Mouse (Mus musculus) layer of hippocampus, adult 2 months (tissue): ENCODE data around the gene B3gnt3. TPM values are rescaled to one million over a fixed set of nuclear protein-coding genes. Genes with fewer than 3 reads are reported as not detected.
"Not testable (repeated sequence)": the region's sequence is repeated elsewhere in the genome, so short reads cannot be mapped to it uniquely, and the experiment has no call there.

Experiments
- DNase-seq, 2 experiments: peaks; one replicate each; pipeline ENCODE4 v3.0.0; 2022; ENCODE audit warnings: low spot score in 2 of 2
- H3K27ac ChIP-seq: fragments of 200-600 bp; 2 replicates; pipeline ENCODE4 v1.8.1; 2022
- H3K4me3 ChIP-seq: fragments of 200-600 bp; 2 replicates; pipeline ENCODE4 v1.8.1; 2022; ENCODE audit warnings: mild to moderate bottlenecking
- CTCF ChIP-seq: fragments of 200-600 bp; conservative IDR thresholded peaks from 2 replicates; pipeline ENCODE4 v1.8.1; 2022; ENCODE audit warnings: antibody characterized with exemption, mild to moderate bottlenecking, moderate library complexity
- total RNA-seq, 2 experiments: library from RNA; stranded (reverse); gene quantifications; 2 replicates each; pipeline ENCODE4 v1.2.3; 2021

Gene B3gnt3
- total RNA-seq, 2 experiments from 2014 or later = 0.72 to 0.81 TPM

GRCm38 (mm10) chr8:71702923-71703322 lies 1.3 kb upstream of the B3gnt3 start:
- Histone ChIP-seq H3K27ac (no peak overlapping the region), H3K4me3 (no peak overlapping the region)
- TF ChIP-seq CTCF = no peak
- no peak for DNase-seq

- peak; percentile 56 for TF ChIP-seq CTCF
- no peak overlapping the region for H3K27ac ChIP-seq
- no peak overlapping the region for H3K4me3 ChIP-seq
- no peak for DNase-seq
Measured at GRCm38 (mm10) chr8:71702087-71702432, 471 bp upstream of the B3gnt3 start.

- TF ChIP-seq CTCF = no peak
- DNase-seq = no peak
- H3K4me3 ChIP-seq = peak overlapping the region; percentile 44
- H3K27ac ChIP-seq = no peak overlapping the region
Measured at GRCm38 (mm10) chr8:71700493-71701269, 908 bp downstream of the B3gnt3 start.

- H3K4me3 ChIP-seq, H3K27ac ChIP-seq, DNase-seq: not testable (repeated sequence)
- peak; percentile 65 for TF ChIP-seq CTCF
Measured at GRCm38 (mm10) chr8:71695456-71695855, 6.1 kb downstream of the B3gnt3 start.

GRCm38 (mm10) chr8:71693166-71694041 lies 8.2 kb downstream of the B3gnt3 start:
- Histone ChIP-seq H3K4me3 (peak overlapping the region; percentile 40), H3K27ac (no peak overlapping the region)
- no peak for DNase-seq
- no peak for TF ChIP-seq CTCF

GRCm38 (mm10) chr8:71692509-71692908 lies 9.1 kb downstream of the B3gnt3 start:
- no peak for DNase-seq
- peak overlapping the region; percentile 40; the same call in 1 of the 2 replicates for H3K4me3 ChIP-seq
- no peak overlapping the region for H3K27ac ChIP-seq
- TF ChIP-seq CTCF = no peak

GRCm38 (mm10) chr8:71689028-71689427 lies 12.6 kb downstream of the B3gnt3 start, which contains the start of gene Insl3:
Insl3 (plus strand) TSS chr8:71689214.
- Histone ChIP-seq H3K27ac (no peak within 1 kb of the TSS), H3K4me3 (no peak within 1 kb of the TSS)
- TF ChIP-seq CTCF = no peak
- DNase-seq = no peak

- Histone ChIP-seq H3K27ac (no peak overlapping the region), H3K4me3 (no peak overlapping the region)
- DNase-seq = no peak
- TF ChIP-seq CTCF = no peak
Measured at GRCm38 (mm10) chr8:71687616-71688015, 14.0 kb downstream of the B3gnt3 start.

- no peak for DNase-seq
- TF ChIP-seq CTCF = no peak
- Histone ChIP-seq H3K4me3 (peak overlapping the region; percentile 37; the same call in 1 of the 2 replicates), H3K27ac (no peak overlapping the region)
Measured at GRCm38 (mm10) chr8:71686143-71686734, 15.3 kb downstream of the B3gnt3 start.

- TF ChIP-seq CTCF = peak; percentile 50
- DNase-seq = no peak
- H3K4me3 ChIP-seq = peak overlapping the region; percentile 37
Measured at GRCm38 (mm10) chr8:71685573-71685972, 16.0 kb downstream of the B3gnt3 start.

GRCm38 (mm10) chr8:71684701-71685100 lies 16.9 kb downstream of the B3gnt3 start:
- Histone ChIP-seq H3K27ac (no peak overlapping the region), H3K4me3 (no peak overlapping the region)
- TF ChIP-seq CTCF = no peak
- DNase-seq = no peak

More at GRCm38 (mm10) chr8:71685573-71685972, 16.0 kb downstream of the B3gnt3 start:
- H3K27ac ChIP-seq = no peak overlapping the region

GRCm38 (mm10) chr8:71682832-71683231 lies 18.8 kb downstream of the B3gnt3 start:
- Histone ChIP-seq H3K4me3 (no peak overlapping the region), H3K27ac (no peak overlapping the region)
- no peak for TF ChIP-seq CTCF
- DNase-seq = no peak

GRCm38 (mm10) chr8:71681369-71681915 lies 20.1 kb downstream of the B3gnt3 start:
- no peak overlapping the region for H3K4me3 ChIP-seq
- DNase-seq = no peak
- H3K27ac ChIP-seq = no peak overlapping the region
- no peak for TF ChIP-seq CTCF
